Mouse (Mus musculus): ENCODE data around the gene Scg5.

DNA sequence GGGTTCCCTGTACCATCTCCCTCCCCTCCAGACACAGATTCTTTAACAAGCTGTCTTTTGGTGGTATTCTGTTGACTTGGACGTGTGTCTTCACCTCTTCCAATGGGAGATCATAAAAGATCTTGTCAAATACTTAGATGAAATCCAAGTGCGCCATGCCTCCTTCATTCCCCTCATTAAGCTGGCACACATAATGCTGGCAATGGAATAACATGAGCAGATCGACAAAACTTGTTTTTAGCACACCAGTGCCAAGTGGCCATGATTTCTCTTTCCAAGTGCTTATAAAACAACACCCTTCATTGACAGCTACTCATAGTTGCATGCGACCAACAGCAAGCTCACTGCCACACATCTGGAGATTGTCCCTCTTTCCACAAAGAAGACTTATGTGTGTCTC is 41.0 kb downstream of the Scg5 start:
- TF ChIP-seq CTCF (IDR thresholded peaks at IDR 0.05; ENCODE audit: control insufficient read depth, insufficient read depth, low read length) (no peak), POLR2A (IDR thresholded peaks at IDR 0.05; ENCODE audit: borderline replicate concordance, control insufficient read depth, low read depth, low read length) (no peak)
